Mouse (Mus musculus) embryonic facial prominence, embryonic 14.5 days (tissue): ENCODE results near the gene Pou2f3. TPM values are rescaled to one million over a fixed set of nuclear protein-coding genes. Genes with fewer than 3 reads are reported as not detected.

Source experiments
- ATAC-seq: fragments of 200-750 bp; cut with Nextera tagmentation; 2 replicates; pipeline ENCODE4 v1.8.0; 2017; ENCODE audit warnings: low read depth, moderate number of reproducible peaks, moderate TSS enrichment
- DNase-seq: peaks from one replicate; pipeline ENCODE4 v3.0.0-alpha.2; 2015; ENCODE audit warnings: low spot score
- H3K27ac ChIP-seq: fragments of 300-500 bp; sonication (generic); replicated peaks from 2 replicates; pipeline ENCODE4 v1.5.1; 2014; ENCODE audit warnings: low read depth, mild to moderate bottlenecking, low read length, moderate library complexity
- H3K27me3 ChIP-seq: fragments of 300-500 bp; sonication (generic); replicated peaks from 2 replicates; pipeline ENCODE4 v1.6.1; 2014; ENCODE audit warnings: low read length; ENCODE audit not compliant: control insufficient read depth, insufficient read depth
- H3K36me3 ChIP-seq: fragments of 300-500 bp; sonication (generic); 2 replicates; pipeline ENCODE4 v1.6.1; 2014; ENCODE audit warnings: low read length, mixed read lengths; ENCODE audit not compliant: control insufficient read depth, insufficient read depth
- H3K4me1 ChIP-seq: fragments of 300-500 bp; sonication (generic); 2 replicates; pipeline ENCODE4 v1.6.1; 2014; ENCODE audit warnings: antibody characterized with exemption, low read length; ENCODE audit not compliant: control insufficient read depth, insufficient read depth
- H3K4me2 ChIP-seq: fragments of 300-500 bp; sonication (generic); 2 replicates; pipeline ENCODE4 v1.6.1; 2014; ENCODE audit warnings: low read depth, mild to moderate bottlenecking, low read length, moderate library complexity, mixed read lengths
- H3K4me3 ChIP-seq: fragments of 300-500 bp; sonication (generic); 2 replicates; pipeline ENCODE4 v1.5.1; 2014; ENCODE audit warnings: low read depth, mild to moderate bottlenecking, low read length
- H3K9ac ChIP-seq: fragments of 300-500 bp; sonication (generic); 2 replicates; pipeline ENCODE4 v1.6.1; 2014; ENCODE audit warnings: low read depth, mild to moderate bottlenecking, low read length, moderate library complexity, mixed read lengths
- H3K9me3 ChIP-seq: fragments of 300-500 bp; sonication (generic); 2 replicates; pipeline ENCODE4 v1.6.1; 2016; ENCODE audit warnings: low read length; ENCODE audit not compliant: control insufficient read depth
- WGBS: fragments of 180-500 bp; shearing (Covaris S2); extraction: QIAGEN DNeasy Blood & Tissue Kit; methylation state at CpG from one replicate; pipeline ENCODE4 v1.1.7; 2014; 5-methylcytosine and 5-hydroxymethylcytosine counted together
- polyA plus RNA-seq: library from polyadenylated mRNA; unstranded; fragments of >200 nt; fragmentation: Nextera tagmentation; extraction: Ambion mirVana; gene quantifications from 2 replicates; pipeline ENCODE4 v1.2.1, GENCODE M21; 2014

Pou2f3 gene
- 3.8 and 4.5 TPM in 2 replicates for polyA plus RNA-seq

DNA sequence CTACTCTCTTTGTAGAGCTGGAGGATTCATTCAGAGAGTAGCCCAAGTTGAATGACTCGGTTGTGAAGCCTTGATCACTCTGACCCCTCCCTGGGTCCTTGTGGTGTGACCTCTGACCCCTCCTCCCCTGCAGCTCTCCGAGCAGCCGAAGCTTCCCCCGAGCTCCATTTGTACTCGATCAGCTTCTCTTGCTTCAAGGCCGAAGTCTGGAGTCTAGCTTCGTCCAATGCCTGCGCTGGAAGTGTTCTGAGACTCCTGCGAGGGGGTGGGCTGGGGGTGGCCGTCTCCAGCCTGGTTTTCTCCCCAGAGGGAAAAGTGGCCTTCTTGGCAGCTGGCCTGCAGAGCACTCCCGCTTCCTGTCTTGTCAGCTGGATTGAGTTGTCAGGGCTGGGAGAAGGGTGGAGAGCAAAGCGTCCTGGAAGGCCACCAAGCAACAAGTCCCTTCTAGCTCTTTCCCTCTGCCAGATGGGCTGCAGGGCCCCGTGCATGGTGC is at the start of gene Pou2f3:
Gene Pou2f3 (minus strand): TSS at position 180 of the 493 bp plus-strand sequence.
- H3K4me1 ChIP-seq: peaks cover 14% of the 10 kb centered on the region
- H3K9ac ChIP-seq: peak within 1 kb of the TSS; percentile 40; the same call in 1 of the 2 replicates
- peak; percentile 79 for DNase-seq
- peak; percentile 72 for ATAC-seq
- H3K4me3 ChIP-seq: peak within 1 kb of the TSS; percentile 7; the same call in 1 of the 2 replicates
- peak within 1 kb of the TSS; percentile 44 for H3K4me2 ChIP-seq
- H3K27ac ChIP-seq: peak within 1 kb of the TSS; percentile 42; the same call in 1 of the 2 replicates
- H3K9me3 ChIP-seq: no peaks in the 10 kb centered on the region
- no peaks in the 10 kb centered on the region for H3K36me3 ChIP-seq
- peaks cover 14% of the 10 kb centered on the region for H3K27me3 ChIP-seq
- 2% methylated on average over 13 of the region's 13 CpGs for WGBS

DNA sequence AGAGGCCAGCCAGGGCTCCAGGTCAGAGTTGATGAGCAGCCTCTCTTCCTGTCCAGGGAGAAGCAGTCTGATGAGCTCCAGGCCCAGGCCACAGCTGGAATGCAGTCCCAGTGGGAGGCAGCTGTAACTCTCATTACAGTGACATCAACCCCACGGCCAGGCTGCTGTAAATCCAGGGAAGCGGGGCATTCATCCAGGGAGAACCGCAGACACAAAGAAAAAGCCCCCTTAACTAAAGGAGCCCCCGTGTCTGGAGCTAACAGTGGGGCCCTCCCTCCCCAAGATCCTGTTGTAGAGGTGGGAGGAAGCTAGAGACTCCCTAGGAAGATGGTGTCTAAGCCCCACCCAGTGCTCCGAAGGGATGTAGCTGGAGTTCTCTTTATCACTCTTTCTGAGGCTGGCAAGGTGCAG is 43.1 kb upstream of the Pou2f3 start:
- peak; percentile 89 for ATAC-seq
- 7% methylated on average over 5 of the region's 5 CpGs for WGBS
- Histone ChIP-seq H3K27ac (peak overlapping the region; percentile 97), H3K4me3 (no peak overlapping the region), H3K9me3 (no peaks in the 10 kb centered on the region), H3K9ac (peak overlapping the region; percentile 45), H3K4me1 (peaks cover 31% of the 10 kb centered on the region), H3K36me3 (no peaks in the 10 kb centered on the region), H3K4me2 (peak overlapping the region; percentile 43), H3K27me3 (no peaks in the 10 kb centered on the region)
- peak; percentile 92 for DNase-seq

DNA sequence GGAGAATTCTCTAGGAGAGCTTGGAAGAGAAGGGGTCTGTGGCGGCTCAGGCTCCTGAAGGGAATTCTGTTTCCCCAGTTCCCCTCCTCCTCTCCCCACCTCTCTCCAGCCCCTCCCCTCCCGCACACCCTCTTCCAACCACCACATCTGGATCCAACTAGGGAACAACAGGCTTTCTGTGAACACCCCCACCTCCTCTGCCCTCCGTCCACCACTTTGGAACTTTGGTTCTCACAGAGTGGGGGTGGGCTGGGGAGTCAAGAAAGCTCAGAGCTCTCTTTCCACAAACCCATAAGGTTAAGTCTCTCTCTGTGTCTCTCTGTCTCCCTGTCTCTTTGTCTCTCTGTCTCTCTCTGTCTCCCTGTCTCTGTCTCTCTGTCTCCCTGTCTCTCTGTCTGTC is 42.6 kb upstream of the Pou2f3 start:
- DNase-seq (peak; percentile 94), ATAC-seq (peak; percentile 90)
- H3K4me2 ChIP-seq: peak overlapping the region; percentile 43
- H3K36me3 ChIP-seq: no peaks in the 10 kb centered on the region
- H3K9me3 ChIP-seq: no peaks in the 10 kb centered on the region
- H3K4me1 ChIP-seq: peaks cover 30% of the 10 kb centered on the region
- no peaks in the 10 kb centered on the region for H3K27me3 ChIP-seq
- H3K4me3 ChIP-seq: no peak overlapping the region
- WGBS: 20% methylated on average over 3 of the region's 3 CpGs
- peak overlapping the region; percentile 97 for H3K27ac ChIP-seq
- peak overlapping the region; percentile 45 for H3K9ac ChIP-seq

DNA sequence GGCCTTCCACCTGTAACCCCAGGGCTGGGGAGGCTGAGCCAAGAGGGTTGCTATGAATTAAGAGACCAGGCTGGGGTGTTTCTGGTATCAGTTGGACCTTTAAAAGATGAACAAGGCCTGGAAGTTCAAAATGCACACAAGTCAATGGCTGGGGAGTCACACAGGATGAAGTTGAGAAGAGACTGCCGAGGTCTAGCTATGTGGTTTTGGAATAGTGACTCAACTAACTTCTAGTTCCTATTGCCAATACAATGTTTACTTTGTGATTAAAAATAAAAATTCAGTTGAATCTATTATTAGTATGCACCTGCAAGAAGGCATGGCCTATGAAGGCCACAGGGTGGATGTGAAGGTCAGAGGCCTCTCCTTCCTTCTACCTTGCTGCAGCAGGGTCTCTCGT is 41.6 kb upstream of the Pou2f3 start:
- Histone ChIP-seq H3K27ac (peak overlapping the region; percentile 97), H3K4me1 (peaks cover 33% of the 10 kb centered on the region)
- WGBS: 75% methylated on average over 2 of the region's 2 CpGs

DNA sequence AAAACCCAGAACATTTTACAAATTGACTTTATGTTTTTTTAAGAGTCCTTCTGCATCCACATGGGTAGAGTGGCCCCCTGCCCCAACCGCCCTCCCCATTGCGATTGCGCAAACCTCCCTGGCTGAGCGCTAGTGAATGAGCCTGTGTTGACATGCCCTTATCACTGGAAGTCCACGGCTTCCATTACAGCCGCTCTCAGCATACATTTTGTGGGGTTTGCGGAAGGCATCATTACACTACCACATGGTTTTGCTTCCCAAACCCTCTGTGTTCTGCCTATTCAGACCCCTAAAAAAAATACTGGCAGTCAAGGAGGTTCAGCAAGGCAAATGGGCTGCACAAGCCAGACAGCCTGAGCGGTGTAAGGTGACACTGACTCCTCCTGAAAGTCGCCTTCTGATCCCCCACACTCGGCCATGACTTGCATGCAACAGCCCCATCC is 36.6 kb upstream of the Pou2f3 start:
- Histone ChIP-seq H3K4me2 (peak overlapping the region; percentile 19), H3K9me3 (no peaks in the 10 kb centered on the region), H3K4me3 (no peak overlapping the region), H3K9ac (0 out of 2 replicates have a peak overlapping the region, but pooled peaks have one; percentile 22), H3K27me3 (no peaks in the 10 kb centered on the region), H3K27ac (0 out of 2 replicates have a peak overlapping the region, but pooled peaks have one; percentile 28), H3K4me1 (peaks cover 17% of the 10 kb centered on the region), H3K36me3 (no peaks in the 10 kb centered on the region)
- WGBS: 19% methylated on average over 10 of the region's 10 CpGs
- DNase-seq: peak; percentile 48
- peak; percentile 51 for ATAC-seq

More for the DNA sequence above, 41.6 kb upstream of the Pou2f3 start:
- H3K27me3 ChIP-seq: no peaks in the 10 kb centered on the region
- no peak overlapping the region for H3K4me3 ChIP-seq
- DNase-seq (no peak), ATAC-seq (no peak)
- H3K36me3 ChIP-seq: no peaks in the 10 kb centered on the region
- no peak overlapping the region for H3K4me2 ChIP-seq
- H3K9me3 ChIP-seq: no peaks in the 10 kb centered on the region
- no peak overlapping the region for H3K9ac ChIP-seq

DNA sequence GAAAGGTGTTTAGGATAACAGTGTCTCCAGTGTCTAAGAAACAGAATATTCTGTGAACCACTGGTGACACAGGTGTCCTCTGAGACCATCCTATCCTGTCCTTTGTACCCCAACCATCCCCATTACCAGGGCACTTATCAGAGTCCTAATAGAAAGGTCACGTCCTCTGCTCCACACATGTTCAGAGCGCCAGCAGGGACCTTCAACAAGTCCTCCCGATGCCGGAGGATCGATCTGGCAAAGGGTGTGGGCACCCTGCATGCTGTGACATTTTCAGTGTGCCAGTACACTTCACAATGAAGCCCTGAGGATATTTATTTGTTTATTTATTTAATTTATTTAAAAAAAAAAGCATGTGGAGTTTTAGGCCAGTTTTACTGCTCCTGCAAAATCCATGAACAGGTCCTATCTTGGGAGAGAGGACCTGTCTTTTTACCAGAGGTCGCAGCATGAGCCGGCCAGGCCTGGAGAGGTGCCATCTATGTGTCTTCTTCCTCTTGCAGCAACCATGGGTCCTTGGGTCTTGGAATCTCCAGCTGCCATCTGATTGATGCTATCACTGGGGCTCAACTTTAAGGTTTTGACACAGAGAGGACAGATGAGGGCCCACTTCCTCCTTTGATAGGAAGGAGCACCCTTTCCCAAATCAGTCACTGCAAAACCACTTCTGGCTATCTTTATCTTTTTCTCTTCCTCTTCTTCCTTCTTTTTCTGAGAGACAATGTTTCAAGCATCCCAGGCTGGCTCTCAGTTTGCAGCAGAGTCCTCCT is 35.8 kb upstream of the Pou2f3 start:
- Histone ChIP-seq H3K9me3 (no peaks in the 10 kb centered on the region), H3K4me1 (peaks cover 23% of the 10 kb centered on the region), H3K9ac (no peak overlapping the region), H3K4me3 (no peak overlapping the region), H3K36me3 (no peaks in the 10 kb centered on the region), H3K4me2 (no peak overlapping the region), H3K27ac (no peak overlapping the region), H3K27me3 (no peaks in the 10 kb centered on the region)
- ATAC-seq (no peak), DNase-seq (no peak)
- WGBS: 87% methylated on average over 7 of the region's 7 CpGs

DNA sequence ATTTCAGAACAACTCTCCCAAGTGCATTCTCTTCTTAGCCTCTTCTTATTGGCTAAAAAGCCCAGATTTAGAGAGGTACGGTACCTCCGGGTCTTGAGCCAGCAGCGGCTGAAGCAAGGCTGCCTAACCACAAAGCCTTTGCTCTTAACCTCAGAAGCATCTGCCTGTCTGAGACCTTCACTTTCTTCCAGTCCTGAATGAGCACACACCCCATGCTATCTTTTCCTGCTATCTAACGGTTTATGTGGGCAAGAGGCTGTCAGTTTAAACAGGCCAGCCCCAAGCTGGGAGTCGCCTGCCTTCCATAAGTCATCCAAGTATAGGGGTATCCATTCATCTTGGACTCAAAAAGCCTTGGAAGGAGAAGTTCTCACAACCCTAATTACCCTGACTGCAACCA is 32.3 kb upstream of the Pou2f3 start:
- H3K4me2 ChIP-seq: no peak overlapping the region
- H3K4me1 ChIP-seq: peaks cover 31% of the 10 kb centered on the region
- no peak overlapping the region for H3K4me3 ChIP-seq
- no peaks in the 10 kb centered on the region for H3K27me3 ChIP-seq
- no peak overlapping the region for H3K27ac ChIP-seq
- H3K36me3 ChIP-seq: no peaks in the 10 kb centered on the region
- DNase-seq (no peak), ATAC-seq (no peak)
- H3K9me3 ChIP-seq: no peaks in the 10 kb centered on the region
- 63% methylated on average over 5 of the region's 5 CpGs for WGBS
- H3K9ac ChIP-seq: no peak overlapping the region

DNA sequence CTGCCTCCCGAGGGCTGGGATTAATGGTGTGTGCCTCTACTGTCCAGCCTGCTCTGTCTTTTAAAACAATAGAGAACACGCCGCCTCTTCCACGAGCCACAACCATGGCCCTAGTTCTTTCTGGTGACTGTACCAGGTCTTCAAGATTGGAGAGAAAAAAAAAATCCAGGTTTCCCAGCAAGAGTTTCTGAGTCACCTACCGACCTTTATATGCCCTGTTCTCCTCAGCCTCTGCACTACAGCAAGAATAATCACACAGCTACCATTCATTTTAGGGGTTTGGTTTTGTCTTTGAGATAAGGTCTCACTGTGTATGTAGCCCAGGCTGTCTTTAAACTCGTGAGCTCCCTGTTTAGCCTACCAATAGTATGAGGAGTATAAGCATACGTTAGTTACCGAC is 31.8 kb upstream of the Pou2f3 start:
- Histone ChIP-seq H3K4me1 (peaks cover 34% of the 10 kb centered on the region), H3K9ac (no peak overlapping the region), H3K27ac (no peak overlapping the region), H3K4me2 (no peak overlapping the region), H3K9me3 (no peaks in the 10 kb centered on the region), H3K36me3 (0 out of 2 replicates have a peak, but pooled peaks cover under 1% of the 10 kb centered on the region), H3K4me3 (no peak overlapping the region), H3K27me3 (no peaks in the 10 kb centered on the region)
- 83% methylated on average over 8 of the region's 8 CpGs for WGBS
- ATAC-seq (no peak), DNase-seq (no peak)
